Mouse (Mus musculus) forelimb bud, embryonic 11.5 days (tissue): ENCODE measurements around the gene Jun.

ENCODE experiments used
- DNase-seq: peaks from one replicate; pipeline ENCODE4 v3.0.0-alpha.2; 2012; ENCODE audit warnings: low read depth, low spot score

Gene Jun

GRCm38 (mm10) chr4:95074319-95074718, 22.3 kb upstream of the Jun start:
- no peak for DNase-seq

GRCm38 (mm10) chr4:95073214-95073750, 21.3 kb upstream of the Jun start:
- peak; percentile 68 for DNase-seq

- no peak for DNase-seq
Observed at GRCm38 (mm10) chr4:95070407-95070806, 18.4 kb upstream of the Jun start.

GRCm38 (mm10) chr4:95068045-95068948, 16.3 kb upstream of the Jun start:
- DNase-seq, result no peak

GRCm38 (mm10) chr4:95063609-95064210, 11.7 kb upstream of the Jun start:
- no peak for DNase-seq

- no peak for DNase-seq
Observed at GRCm38 (mm10) chr4:95062873-95063272, 10.9 kb upstream of the Jun start.

GRCm38 (mm10) chr4:95057264-95057663, 5.2 kb upstream of the Jun start:
- no peak for DNase-seq

GRCm38 (mm10) chr4:95055276-95055675, 3.3 kb upstream of the Jun start:
- DNase-seq, result no peak

GRCm38 (mm10) chr4:95054336-95054735, 2.3 kb upstream of the Jun start:
- no peak for DNase-seq

GRCm38 (mm10) chr4:95053791-95054117, 1.7 kb upstream of the Jun start:
- DNase-seq, result peak; percentile 48

- DNase-seq, result peak; percentile 95
Observed at GRCm38 (mm10) chr4:95053041-95053790, 1.2 kb upstream of the Jun start.

GRCm38 (mm10) chr4:95051311-95051871, 631 bp downstream of the Jun start:
- DNase-seq, result peak; percentile 54

GRCm38 (mm10) chr4:95050518-95051278, 1.3 kb downstream of the Jun start:
- peak; percentile 60 for DNase-seq

GRCm38 (mm10) chr4:95049884-95050517, 2.0 kb downstream of the Jun start:
- peak; percentile 75 for DNase-seq

- no peak for DNase-seq
Observed at GRCm38 (mm10) chr4:95049153-95049552, 2.9 kb downstream of the Jun start.

GRCm38 (mm10) chr4:95048731-95049100, 3.3 kb downstream of the Jun start:
- no peak for DNase-seq

- DNase-seq, result no peak
Observed at GRCm38 (mm10) chr4:95048021-95048730, 3.8 kb downstream of the Jun start.

GRCm38 (mm10) chr4:95045133-95045532, 6.9 kb downstream of the Jun start:
- DNase-seq, result no peak

- DNase-seq, result no peak
Observed at GRCm38 (mm10) chr4:95044721-95045120, 7.3 kb downstream of the Jun start.

GRCm38 (mm10) chr4:95038024-95038423, 14.0 kb downstream of the Jun start:
- no peak for DNase-seq
